Mouse (Mus musculus): ENCODE data around the gene Cyp3a13. TPM values are rescaled to one million over a fixed set of nuclear protein-coding genes. Genes with fewer than 3 reads are reported as not detected.

The Cyp3a13 gene
- polyA plus RNA-seq (2014; fragmentation: Illumina TruSeq; extraction: RNeasy Lipid Tissue Mini Kit (QIAGEN cat#74804); ENCODE audit: low read depth, low replicate concordance) = not detected

DNA sequence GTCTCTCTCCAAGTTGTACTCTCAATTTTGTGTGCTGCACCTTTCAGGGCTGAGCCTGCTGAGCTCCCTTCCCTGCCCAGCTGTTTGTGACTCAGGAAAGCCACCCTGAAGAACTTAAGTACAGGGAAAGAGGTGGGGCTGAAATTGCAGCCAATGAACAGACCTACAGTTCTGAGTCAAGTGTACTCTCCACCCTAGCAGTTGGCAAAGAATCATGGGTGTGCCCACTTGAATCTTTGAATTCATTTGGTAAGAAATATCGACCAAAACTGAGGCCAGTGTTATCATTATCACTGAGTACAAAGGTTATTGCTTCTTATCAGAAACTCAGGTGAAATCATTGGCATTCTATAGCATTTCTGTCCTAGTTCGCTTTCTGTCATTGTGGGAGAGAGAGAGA is at the start of gene Cyp3a13:
Gene Cyp3a13 (minus strand): TSS at position 88 of the 400 bp plus-strand sequence.

DNA sequence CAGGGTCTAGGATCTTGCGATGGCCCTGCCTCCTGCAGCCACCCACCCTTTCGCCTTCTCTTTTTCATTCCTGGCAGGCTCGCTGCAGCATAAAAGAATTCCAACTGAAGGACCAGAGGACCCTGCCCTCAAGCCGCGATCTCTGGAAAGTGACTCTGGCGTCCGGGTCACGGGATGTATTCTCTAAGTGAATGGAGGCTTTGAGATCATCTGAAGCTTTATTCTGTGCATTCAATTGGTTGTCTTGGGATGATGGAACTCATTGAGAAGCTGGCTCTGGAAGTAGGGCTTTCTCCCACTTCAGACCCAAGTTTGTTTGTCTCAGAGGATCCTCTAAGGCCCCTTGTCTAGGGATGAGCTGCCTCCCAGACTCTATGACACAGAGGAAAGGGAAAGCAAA is 41.5 kb upstream of the Cyp3a13 start, which contains the start of gene Gjc3:
Gene Gjc3 (minus strand): TSS at position 154 of the 400 bp plus-strand sequence.

DNA sequence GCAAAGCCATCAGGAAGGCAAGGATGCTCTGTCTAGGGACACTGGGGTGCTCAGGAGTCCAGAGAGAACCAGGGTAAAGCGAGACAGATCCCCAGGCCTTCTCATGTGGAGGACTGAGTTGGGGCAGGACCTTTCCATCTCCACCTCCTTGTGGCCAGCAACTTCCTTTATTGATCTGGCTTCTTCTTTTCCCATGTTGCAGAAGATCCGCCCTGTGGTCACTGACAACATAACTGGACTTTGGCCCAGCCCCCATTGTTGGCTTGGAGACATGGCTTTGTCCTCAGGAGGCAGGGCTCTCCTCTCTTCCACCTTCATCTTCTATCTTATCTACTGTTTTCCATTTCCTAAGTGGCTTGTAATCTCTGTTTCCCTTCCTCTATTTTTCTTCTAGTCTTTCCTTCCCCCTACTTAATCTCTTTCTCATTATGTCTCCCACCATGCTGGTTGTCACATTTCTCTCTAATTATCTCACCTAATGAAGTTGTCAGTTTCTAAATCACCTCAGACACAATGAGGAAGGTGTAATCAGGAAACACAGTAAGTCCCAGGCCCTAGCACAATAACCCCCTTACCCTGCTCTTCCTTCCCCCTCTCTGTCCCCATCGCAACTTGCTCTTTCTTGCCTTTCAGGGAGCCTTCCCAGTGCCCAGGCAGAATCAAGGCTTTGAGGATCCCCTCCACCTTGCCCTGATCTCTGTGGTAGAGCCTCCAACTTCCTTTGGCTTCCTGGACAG is 49.6 kb downstream of the Cyp3a13 start, which contains the start of gene Pilrb2:
Gene Pilrb2 (minus strand): TSS at position 172 of the 737 bp plus-strand sequence.

DNA sequence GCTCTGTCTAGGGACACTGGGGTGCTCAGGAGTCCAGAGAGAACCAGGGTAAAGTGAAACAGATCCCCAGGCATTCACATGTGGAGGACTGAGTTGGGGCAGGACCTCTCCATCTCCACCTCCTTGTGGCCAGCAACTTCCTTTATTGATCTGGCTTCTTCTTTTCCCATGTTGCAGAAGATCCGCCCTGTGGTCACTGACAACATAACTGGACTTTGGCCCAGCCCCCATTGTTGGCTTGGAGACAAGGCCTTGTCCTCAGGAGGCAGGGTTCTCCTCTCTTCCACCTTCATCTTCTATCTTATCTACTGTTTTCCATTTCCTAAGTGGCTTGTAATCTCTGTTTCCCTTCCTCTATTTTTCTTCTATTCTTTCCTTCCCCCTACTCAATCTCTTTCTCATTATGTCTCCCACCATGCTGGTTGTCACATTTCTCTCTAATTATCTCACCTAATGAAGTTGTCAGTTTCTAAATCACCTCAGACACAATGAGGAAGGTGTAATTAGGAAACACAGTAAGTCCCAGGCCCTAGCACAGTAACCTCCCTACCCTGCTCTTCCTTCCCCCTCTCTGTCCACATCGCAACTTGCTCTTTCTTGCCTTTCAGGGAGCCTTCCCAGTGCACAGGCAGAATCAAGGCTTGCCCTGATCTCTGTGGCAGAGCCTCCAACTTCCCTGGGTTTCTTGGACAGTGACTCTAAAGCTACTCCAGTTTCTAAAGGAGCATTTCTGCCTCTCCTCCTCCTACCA is 63.3 kb downstream of the Cyp3a13 start, which contains the start of gene Pilrb1:
Gene Pilrb1 (minus strand): TSS at position 147 of the 751 bp plus-strand sequence.

Other genes with a start within 250 kb of the Cyp3a13 start
- 12.5 TPM for gene Agfg2, start 236.9 kb downstream of the Cyp3a13 start, polyA plus RNA-seq (2014; fragmentation: Illumina TruSeq; extraction: RNeasy Lipid Tissue Mini Kit (QIAGEN cat#74804); ENCODE audit: low read depth, low replicate concordance)
- gene Nyap1, start 180.0 kb downstream of the Cyp3a13 start, polyA plus RNA-seq (2014; fragmentation: Illumina TruSeq; extraction: RNeasy Lipid Tissue Mini Kit (QIAGEN cat#74804); ENCODE audit: low read depth, low replicate concordance) = not detected
- gene Tsc22d4, start 175.9 kb downstream of the Cyp3a13 start, polyA plus RNA-seq (2014; fragmentation: Illumina TruSeq; extraction: RNeasy Lipid Tissue Mini Kit (QIAGEN cat#74804); ENCODE audit: low read depth, low replicate concordance) = 0.29 TPM
- not detected for gene Ppp1r35, start 142.8 kb downstream of the Cyp3a13 start, polyA plus RNA-seq (2014; fragmentation: Illumina TruSeq; extraction: RNeasy Lipid Tissue Mini Kit (QIAGEN cat#74804); ENCODE audit: low read depth, low replicate concordance)
- gene Mepce, start 134.0 kb downstream of the Cyp3a13 start, polyA plus RNA-seq (2014; fragmentation: Illumina TruSeq; extraction: RNeasy Lipid Tissue Mini Kit (QIAGEN cat#74804); ENCODE audit: low read depth, low replicate concordance) = 10.4 TPM
- 7.7 TPM for gene Zcwpw1, start 133.8 kb downstream of the Cyp3a13 start, polyA plus RNA-seq (2014; fragmentation: Illumina TruSeq; extraction: RNeasy Lipid Tissue Mini Kit (QIAGEN cat#74804); ENCODE audit: low read depth, low replicate concordance)
- 0.76 TPM for gene Pilra, start 85.3 kb downstream of the Cyp3a13 start, polyA plus RNA-seq (2014; fragmentation: Illumina TruSeq; extraction: RNeasy Lipid Tissue Mini Kit (QIAGEN cat#74804); ENCODE audit: low read depth, low replicate concordance)
- not detected for gene Pilrb1, start 63.5 kb downstream of the Cyp3a13 start, polyA plus RNA-seq (2014; fragmentation: Illumina TruSeq; extraction: RNeasy Lipid Tissue Mini Kit (QIAGEN cat#74804); ENCODE audit: low read depth, low replicate concordance)
- gene Pilrb2, start 49.8 kb downstream of the Cyp3a13 start, polyA plus RNA-seq (2014; fragmentation: Illumina TruSeq; extraction: RNeasy Lipid Tissue Mini Kit (QIAGEN cat#74804); ENCODE audit: low read depth, low replicate concordance) = not detected
- 0.64 TPM for gene Gjc3, start 41.5 kb upstream of the Cyp3a13 start, polyA plus RNA-seq (2014; fragmentation: Illumina TruSeq; extraction: RNeasy Lipid Tissue Mini Kit (QIAGEN cat#74804); ENCODE audit: low read depth, low replicate concordance)
- not detected for gene Azgp1, start 59.9 kb upstream of the Cyp3a13 start, polyA plus RNA-seq (2014; fragmentation: Illumina TruSeq; extraction: RNeasy Lipid Tissue Mini Kit (QIAGEN cat#74804); ENCODE audit: low read depth, low replicate concordance)
- gene Smok3a, start 99.6 kb upstream of the Cyp3a13 start, polyA plus RNA-seq (2014; fragmentation: Illumina TruSeq; extraction: RNeasy Lipid Tissue Mini Kit (QIAGEN cat#74804); ENCODE audit: low read depth, low replicate concordance) = not detected
- not detected for gene Smok3b, start 99.8 kb upstream of the Cyp3a13 start, polyA plus RNA-seq (2014; fragmentation: Illumina TruSeq; extraction: RNeasy Lipid Tissue Mini Kit (QIAGEN cat#74804); ENCODE audit: low read depth, low replicate concordance)
- not detected for gene Smok3c, start 131.6 kb upstream of the Cyp3a13 start, polyA plus RNA-seq (2014; fragmentation: Illumina TruSeq; extraction: RNeasy Lipid Tissue Mini Kit (QIAGEN cat#74804); ENCODE audit: low read depth, low replicate concordance)
- 48.4 TPM for gene Zkscan1, start 163.5 kb upstream of the Cyp3a13 start, polyA plus RNA-seq (2014; fragmentation: Illumina TruSeq; extraction: RNeasy Lipid Tissue Mini Kit (QIAGEN cat#74804); ENCODE audit: low read depth, low replicate concordance)
- gene Zscan21, start 195.3 kb upstream of the Cyp3a13 start, polyA plus RNA-seq (2014; fragmentation: Illumina TruSeq; extraction: RNeasy Lipid Tissue Mini Kit (QIAGEN cat#74804); ENCODE audit: low read depth, low replicate concordance) = 13.8 TPM
- 14.7 TPM for gene Zfp113, start 234.1 kb upstream of the Cyp3a13 start, polyA plus RNA-seq (2014; fragmentation: Illumina TruSeq; extraction: RNeasy Lipid Tissue Mini Kit (QIAGEN cat#74804); ENCODE audit: low read depth, low replicate concordance)
- gene Cops6, start 239.5 kb upstream of the Cyp3a13 start, polyA plus RNA-seq (2014; fragmentation: Illumina TruSeq; extraction: RNeasy Lipid Tissue Mini Kit (QIAGEN cat#74804); ENCODE audit: low read depth, low replicate concordance) = 94.6 TPM